Mouse (Mus musculus) kidney, adult 2 months (tissue): ENCODE measurements around the gene Rab10. TPM values are rescaled to one million over a fixed set of nuclear protein-coding genes. Genes with fewer than 3 reads are reported as not detected.

Experiments
- DNase-seq: peaks from one replicate; pipeline ENCODE4 v3.0.0; 2021
- H3K27ac ChIP-seq: fragments of 200-500 bp; 2 replicates; pipeline ENCODE4 v1.5.1; 2012; ENCODE audit warnings: low read depth, low read length, control low read depth, inconsistent platforms; ENCODE audit not compliant: insufficient read depth
- H3K27me3 ChIP-seq: fragments of 200-500 bp; replicated peaks from 2 replicates; pipeline ENCODE4 v1.6.1; 2012; ENCODE audit warnings: mild to moderate bottlenecking, moderate library complexity, low read length, inconsistent platforms; ENCODE audit not compliant: control insufficient read depth, insufficient read depth
- H3K36me3 ChIP-seq: fragments of 200-500 bp; 2 replicates; pipeline ENCODE4 v1.6.1; 2012; ENCODE audit warnings: mild to moderate bottlenecking, moderate library complexity, low read length, inconsistent platforms; ENCODE audit not compliant: control insufficient read depth, insufficient read depth
- H3K4me1 ChIP-seq: fragments of 200-500 bp; 2 replicates; pipeline ENCODE4 v1.6.1; 2011; ENCODE audit warnings: low read length; ENCODE audit not compliant: control insufficient read depth, insufficient read depth
- H3K4me3 ChIP-seq: fragments of 200-500 bp; 2 replicates; pipeline ENCODE4 v1.5.1; 2011; ENCODE audit warnings: mild to moderate bottlenecking, low read depth, low read length, control low read depth; ENCODE audit not compliant: insufficient read depth
- CTCF ChIP-seq: fragments of 200-500 bp; conservative IDR thresholded peaks from 2 replicates; pipeline ENCODE4 v1.5.1; 2011; ENCODE audit warnings: low read depth, mild to moderate bottlenecking, control low read depth, low read length, moderate library complexity, mixed read lengths; ENCODE audit not compliant: insufficient read depth, insufficient read length
- POLR2A ChIP-seq: fragments of 200-500 bp; IDR thresholded peaks from one replicate; pipeline ENCODE4 v1.6.1; 2011; ENCODE audit warnings: low read depth, low read length, control low read depth
- WGBS: fragments of 180-500 bp; shearing (Covaris S2); methylation state at CpG from one replicate; pipeline ENCODE4 v1.1.7; 2018; 5-methylcytosine and 5-hydroxymethylcytosine counted together
- polyA plus RNA-seq: library from polyadenylated mRNA; depleted of rRNA; stranded (reverse); fragments of >200 nt; gene quantifications from 2 replicates; pipeline ENCODE4 v1.2.3, GENCODE M21; 2012

The Rab10 gene
- polyA plus RNA-seq, 1 experiment = 34.5 TPM

DNA sequence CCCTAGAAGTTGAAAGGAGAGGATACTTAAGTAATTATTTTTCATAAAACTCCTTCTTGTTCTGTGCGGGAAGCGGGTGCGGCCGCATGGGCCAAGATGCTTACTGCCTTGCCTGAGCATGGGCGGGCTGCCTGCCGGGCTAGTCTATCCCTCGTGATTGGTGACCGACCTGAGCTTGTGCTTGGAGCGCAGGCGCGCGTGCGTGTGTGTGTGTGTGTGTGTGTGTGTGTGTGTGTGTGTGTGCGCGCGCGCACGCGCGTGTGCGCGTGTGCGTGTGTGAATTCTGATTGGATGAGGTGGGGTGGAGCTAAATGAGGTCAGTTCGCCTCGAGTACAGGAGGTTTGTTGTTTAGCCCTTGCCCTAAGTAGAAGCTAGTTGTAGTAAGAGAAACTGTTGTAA, 48.2 kb downstream of the Rab10 start:
- no peak for TF ChIP-seq CTCF
- no peak for TF ChIP-seq POLR2A
- DNase-seq = no peak
- H3K36me3 ChIP-seq = no peaks in the 10 kb centered on the region
- H3K27me3 ChIP-seq = no peaks in the 10 kb centered on the region
- WGBS = 96% methylated on average over 25 of the region's 25 CpGs
- H3K4me3 ChIP-seq = no peak overlapping the region
- H3K27ac ChIP-seq = no peak overlapping the region
- peaks cover 3% of the 10 kb centered on the region; the same call in 1 of the 2 replicates for H3K4me1 ChIP-seq

DNA sequence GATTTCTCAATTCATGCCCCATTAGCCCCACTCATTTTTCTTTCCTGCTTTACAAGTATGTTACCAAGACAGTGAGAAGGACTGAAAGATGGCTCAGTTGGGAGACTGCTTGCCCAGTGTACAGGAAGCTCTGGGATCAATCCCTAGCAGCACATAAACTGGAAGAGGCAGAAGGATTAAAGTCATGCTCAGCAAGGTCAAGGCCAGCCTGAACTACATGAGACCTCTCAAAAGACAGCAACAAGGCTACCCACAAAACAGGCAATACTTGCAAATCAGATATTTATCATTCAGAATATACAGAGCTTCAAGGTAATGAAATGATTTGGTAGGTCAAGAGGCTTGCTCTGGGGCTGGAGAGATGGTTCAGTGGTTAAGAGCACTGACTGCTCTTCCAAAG, 53.8 kb downstream of the Rab10 start:
- H3K27ac ChIP-seq = no peak overlapping the region
- H3K4me3 ChIP-seq = no peak overlapping the region
- TF ChIP-seq POLR2A (no peak), CTCF (no peak)
- H3K4me1 ChIP-seq = no peaks in the 10 kb centered on the region
- H3K36me3 ChIP-seq = peaks cover 2% of the 10 kb centered on the region; the same call in 1 of the 2 replicates
- no peaks in the 10 kb centered on the region for H3K27me3 ChIP-seq
- DNase-seq = no peak

DNA sequence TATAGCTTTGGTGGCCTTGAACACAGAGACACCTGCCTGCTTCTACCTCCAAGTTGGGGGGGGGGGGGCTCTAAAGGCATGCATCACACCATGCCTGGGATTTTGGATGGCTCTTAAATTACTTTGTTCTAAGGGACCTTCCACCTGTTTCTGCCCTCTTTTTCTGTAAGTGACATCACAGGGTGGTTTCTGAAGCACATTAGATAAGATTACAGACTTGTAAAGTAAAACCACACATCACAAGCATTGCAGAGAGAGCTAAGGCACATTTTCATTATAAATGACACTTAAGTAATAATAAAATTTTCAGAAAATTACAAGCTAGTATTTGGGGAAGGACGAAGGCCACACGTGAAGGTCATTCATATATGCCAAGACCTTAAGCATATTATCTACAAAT, 54.3 kb downstream of the Rab10 start:
- H3K4me3 ChIP-seq = no peak overlapping the region
- peaks cover 2% of the 10 kb centered on the region; the same call in 1 of the 2 replicates for H3K36me3 ChIP-seq
- DNase-seq = no peak
- TF ChIP-seq CTCF (no peak), POLR2A (no peak)
- no peak overlapping the region for H3K27ac ChIP-seq
- H3K27me3 ChIP-seq = no peaks in the 10 kb centered on the region
- no peaks in the 10 kb centered on the region for H3K4me1 ChIP-seq
- 89% methylated on average over 2 of the region's 2 CpGs for WGBS

GRCm38 (mm10) chr12:3253591-3253990, 56.2 kb downstream of the Rab10 start:
- H3K4me3 ChIP-seq = no peak overlapping the region
- TF ChIP-seq POLR2A (no peak), CTCF (0 out of 2 replicates have a peak, but pooled peaks have one; percentile 7)
- peak; percentile 12 for DNase-seq
- H3K4me1 ChIP-seq = no peaks in the 10 kb centered on the region
- no peaks in the 10 kb centered on the region for H3K27me3 ChIP-seq
- no peak overlapping the region for H3K27ac ChIP-seq
- peaks cover 3% of the 10 kb centered on the region for H3K36me3 ChIP-seq

- Histone ChIP-seq H3K4me1 (no peaks in the 10 kb centered on the region), H3K27ac (no peak overlapping the region)
- WGBS = 96% methylated on average over 6 of the region's 6 CpGs
Measured at GRCm38 (mm10) chr12:3246091-3246490, 63.7 kb downstream of the Rab10 start.

DNA sequence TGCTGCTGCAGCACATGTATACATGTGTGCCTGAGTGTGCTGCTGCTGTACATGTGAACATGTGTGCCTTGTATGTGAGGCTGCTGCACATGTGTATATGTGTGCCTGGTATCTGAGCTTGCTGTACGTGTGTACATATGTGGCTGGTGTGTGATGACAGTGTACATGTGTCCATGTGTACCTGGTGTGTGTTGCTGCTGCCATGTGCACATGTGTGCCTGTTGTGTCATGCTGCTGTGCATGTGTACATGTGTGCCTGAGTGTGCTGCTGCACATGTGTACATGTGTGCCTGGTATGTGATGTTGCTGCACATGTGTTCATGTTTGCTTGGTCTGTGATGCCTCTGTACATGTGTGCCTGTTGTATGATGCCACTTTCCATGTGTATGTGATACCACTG, 70.2 kb downstream of the Rab10 start:
- H3K4me1 ChIP-seq = peaks cover 3% of the 10 kb centered on the region; the same call in 1 of the 2 replicates
- WGBS = 95% methylated on average over 1 of the region's 1 CpGs
- no peak overlapping the region for H3K27ac ChIP-seq
- H3K36me3 ChIP-seq = no peaks in the 10 kb centered on the region
- DNase-seq = no peak
- H3K27me3 ChIP-seq = no peaks in the 10 kb centered on the region
- H3K4me3 ChIP-seq = no peak overlapping the region
- no peak for TF ChIP-seq CTCF
- TF ChIP-seq POLR2A = no peak

More at GRCm38 (mm10) chr12:3246091-3246490, 63.7 kb downstream of the Rab10 start:
- H3K4me3 ChIP-seq = no peak overlapping the region
- TF ChIP-seq POLR2A (no peak), CTCF (no peak)
- no peaks in the 10 kb centered on the region for H3K27me3 ChIP-seq
- no peak for DNase-seq
- H3K36me3 ChIP-seq = peaks cover 3% of the 10 kb centered on the region

- no peak for DNase-seq
- WGBS = 94% methylated on average over 16 of the region's 16 CpGs
- no peaks in the 10 kb centered on the region for H3K27me3 ChIP-seq
- H3K4me3 ChIP-seq = no peak overlapping the region
- no peak overlapping the region for H3K27ac ChIP-seq
- peaks cover 3% of the 10 kb centered on the region; the same call in 1 of the 2 replicates for H3K4me1 ChIP-seq
- TF ChIP-seq CTCF = no peak
- no peak for TF ChIP-seq POLR2A
- no peaks in the 10 kb centered on the region for H3K36me3 ChIP-seq
Measured at GRCm38 (mm10) chr12:3238361-3239051, 71.3 kb downstream of the Rab10 start.

GRCm38 (mm10) chr12:3237799-3238198, 72.0 kb downstream of the Rab10 start:
- Histone ChIP-seq H3K4me3 (no peak overlapping the region), H3K27me3 (no peaks in the 10 kb centered on the region), H3K27ac (no peak overlapping the region), H3K4me1 (peaks cover 3% of the 10 kb centered on the region; the same call in 1 of the 2 replicates), H3K36me3 (no peaks in the 10 kb centered on the region)
- DNase-seq = no peak
- 94% methylated on average over 5 of the region's 5 CpGs for WGBS
- TF ChIP-seq POLR2A = no peak
- TF ChIP-seq CTCF = no peak
